Mouse (Mus musculus) liver, embryonic 14.5 days (tissue): ENCODE data around the gene Exosc1. TPM values are rescaled to one million over a fixed set of nuclear protein-coding genes. Genes with fewer than 3 reads are reported as not detected.
A peak's percentile ranks its signal among the peaks of the same experiment; 100 is the strongest.

Source experiments
- ATAC-seq: fragments of 200-750 bp; cut with Nextera tagmentation; 2 replicates; pipeline ENCODE4 v1.8.0; 2017; ENCODE audit warnings: moderate number of reproducible peaks, mild to moderate bottlenecking, moderate library complexity; ENCODE audit not compliant: insufficient read depth
- DNase-seq, 3 experiments: peaks; one replicate each; pipeline ENCODE4 v3.0.0-alpha.2; 2012 to 2013; ENCODE audit warnings: low read depth in 3 of 3, low spot score in 3 of 3
- H3K27ac ChIP-seq: fragments of 300-500 bp; sonication (generic); 2 replicates; pipeline ENCODE4 v1.5.1; 2014; ENCODE audit warnings: moderate library complexity, mild to moderate bottlenecking, control low read depth, inconsistent platforms
- H3K27me3 ChIP-seq: fragments of 300-500 bp; sonication (generic); 2 replicates; pipeline ENCODE4 v1.6.1; 2014; ENCODE audit warnings: mild to moderate bottlenecking, low read length, moderate library complexity; ENCODE audit not compliant: control insufficient read depth, insufficient read depth
- H3K36me3 ChIP-seq: fragments of 300-500 bp; sonication (generic); replicated peaks from 2 replicates; pipeline ENCODE4 v1.6.1; 2014; ENCODE audit warnings: low read depth; ENCODE audit not compliant: control insufficient read depth, insufficient read depth
- H3K4me1 ChIP-seq, 2 experiments: fragments of 200-500 bp in 1 of 2; fragments of 300-500 bp in 1 of 2; sonication (generic) in 1 of 2; replicated peaks; 2 replicates each; pipeline ENCODE4 v1.6.1; 2012 to 2014; ENCODE audit warnings: antibody characterized with exemption in 1 of 2, inconsistent platforms in 1 of 2, low read length in 1 of 2; ENCODE audit not compliant: control insufficient read depth in 2 of 2, insufficient read depth in 2 of 2
- H3K4me2 ChIP-seq: fragments of 300-500 bp; sonication (generic); 2 replicates; pipeline ENCODE4 v1.6.1; 2014; ENCODE audit warnings: low read depth, mild to moderate bottlenecking, control low read depth, moderate library complexity
- H3K4me3 ChIP-seq, 2 experiments: fragments of 200-500 bp in 1 of 2; fragments of 300-500 bp in 1 of 2; sonication (generic) in 1 of 2; 2 replicates each; pipeline ENCODE4 v1.5.1; 2012 to 2014; ENCODE audit warnings: low read depth in 2 of 2, low read length in 2 of 2, mild to moderate bottlenecking in 2 of 2, control low read depth in 1 of 2, inconsistent platforms in 1 of 2, moderate library complexity in 1 of 2; ENCODE audit not compliant: insufficient read depth in 1 of 2
- H3K9ac ChIP-seq: fragments of 300-500 bp; sonication (generic); replicated peaks from 2 replicates; pipeline ENCODE4 v1.6.1; 2014; ENCODE audit warnings: mild to moderate bottlenecking, control low read depth, moderate library complexity
- H3K9me3 ChIP-seq: fragments of 300-500 bp; sonication (generic); 2 replicates; pipeline ENCODE4 v1.6.1; 2016; ENCODE audit warnings: low read length, mixed read lengths; ENCODE audit not compliant: control insufficient read depth
- CTCF ChIP-seq: IDR thresholded peaks from 2 replicates; pipeline ENCODE4 v1.5.1; 2016; ENCODE audit warnings: antibody characterized with exemption, low read depth, control low read depth
- EP300 ChIP-seq: IDR thresholded peaks from 2 replicates; pipeline ENCODE4 v1.6.1; 2016; ENCODE audit warnings: antibody characterized with exemption, low read depth
- WGBS: fragments of 180-500 bp; shearing (Covaris S2); extraction: QIAGEN DNeasy Blood & Tissue Kit; methylation state at CpG from one replicate; pipeline ENCODE4 v1.1.7; 2014; ENCODE audit not compliant: insufficient replicate concordance; 5-methylcytosine and 5-hydroxymethylcytosine counted together
- polyA plus RNA-seq, 2 experiments: library from polyadenylated mRNA; depleted of rRNA in 1 of 2; stranded (reverse) in 1 of 2; unstranded in 1 of 2; fragments of >200 nt; fragmentation: Nextera tagmentation in 1 of 2; extraction: Ambion mirVana in 1 of 2; gene quantifications; 2 replicates each; pipeline versions ENCODE4 v1.2.1 to v1.2.3; 2012 to 2014

Exosc1 gene
- polyA plus RNA-seq, 2 experiments, result 20.4 to 38.8 TPM

DNA sequence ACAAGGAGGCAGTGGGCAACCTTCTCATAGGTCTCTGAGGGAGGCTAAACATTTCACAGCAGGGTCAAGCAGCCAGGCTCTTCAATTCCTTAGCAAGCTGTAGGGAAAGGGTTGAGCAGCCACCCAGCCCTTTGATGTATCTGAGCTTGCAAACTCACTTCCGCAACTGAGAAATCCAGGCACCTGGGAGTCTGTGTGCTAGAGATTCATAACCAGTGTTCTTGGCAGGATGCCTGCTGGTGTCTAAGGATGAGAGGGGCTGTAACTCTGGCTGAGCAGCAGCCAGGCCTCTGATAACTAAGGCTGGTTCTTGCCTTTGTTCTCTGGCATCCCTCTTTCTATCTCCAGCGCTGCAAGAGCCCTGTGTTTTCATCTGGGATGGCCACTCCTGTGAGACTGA, 31.5 kb downstream of the Exosc1 start:
- Histone ChIP-seq H3K36me3 (no peaks in the 10 kb centered on the region), H3K9me3 (no peaks in the 10 kb centered on the region), H3K27ac (no peak overlapping the region), H3K9ac (no peak overlapping the region), H3K4me2 (no peak overlapping the region), H3K4me1 (peaks cover 14 to 29% of the 10 kb centered on the region in 2 experiments), H3K27me3 (no peaks in the 10 kb centered on the region), H3K4me3 (no peak overlapping the region)
- 50% methylated on average over 2 of the region's 2 CpGs for WGBS
- no peak for DNase-seq
- no peak for TF ChIP-seq EP300
- no peak for TF ChIP-seq CTCF
- no peak for ATAC-seq

DNA sequence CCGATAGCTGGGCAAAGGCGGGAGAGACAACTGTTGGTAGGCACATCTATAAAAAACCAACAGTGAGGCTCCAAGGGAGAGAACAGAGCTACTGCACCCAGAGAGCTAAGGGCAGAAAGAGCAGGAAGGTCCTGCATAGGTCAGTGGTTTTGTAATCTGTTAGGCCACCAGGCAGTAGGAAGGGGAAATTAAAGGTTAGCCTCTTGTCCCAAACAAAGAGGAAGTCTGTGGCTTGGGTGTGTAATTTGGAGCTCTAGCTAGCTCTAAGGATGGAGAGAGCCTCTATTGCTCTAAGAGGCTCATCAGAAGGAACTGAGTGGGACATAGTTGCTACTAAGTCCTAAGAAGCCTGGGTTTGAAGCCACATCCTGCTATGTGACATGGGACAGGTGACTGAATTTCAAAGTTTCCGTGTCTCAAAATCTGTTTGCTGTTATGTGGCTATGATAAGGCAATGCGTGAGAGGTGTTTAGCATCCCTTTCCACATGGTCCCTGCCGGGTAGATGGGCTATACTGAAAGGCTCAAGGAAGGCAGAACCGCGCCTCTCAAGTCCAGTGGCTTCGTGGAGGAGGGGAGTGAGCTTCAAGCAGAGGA, 32.6 kb downstream of the Exosc1 start:
- Histone ChIP-seq H3K27me3 (no peaks in the 10 kb centered on the region), H3K27ac (no peak overlapping the region), H3K4me2 (no peak overlapping the region), H3K9me3 (no peaks in the 10 kb centered on the region), H3K4me3 (no peak overlapping the region), H3K4me1 (peaks cover 6 to 18% of the 10 kb centered on the region in 2 experiments), H3K36me3 (no peaks in the 10 kb centered on the region), H3K9ac (no peak overlapping the region)
- 23% methylated on average over 8 of the region's 8 CpGs for WGBS
- ATAC-seq (no peak), DNase-seq (no peak)
- no peak for TF ChIP-seq EP300
- no peak for TF ChIP-seq CTCF

DNA sequence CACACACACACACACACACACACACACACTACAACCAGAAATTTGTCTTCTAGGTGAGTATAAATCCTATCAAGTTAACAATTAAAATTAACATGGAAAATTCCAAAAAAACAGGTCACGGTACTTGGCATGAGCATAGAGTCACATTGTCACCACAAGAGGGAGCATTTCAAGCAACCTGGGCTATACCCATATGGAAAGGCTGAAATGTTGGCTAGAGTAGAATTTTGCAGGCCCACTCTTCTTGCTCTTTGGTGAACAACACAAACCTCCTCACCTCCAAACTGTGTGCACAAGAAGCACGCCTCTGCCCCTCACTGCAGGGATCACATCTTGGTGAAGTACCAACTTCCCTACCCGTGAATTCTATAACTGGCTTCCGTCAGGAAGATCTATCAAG, 34.4 kb downstream of the Exosc1 start:
- Histone ChIP-seq H3K36me3 (no peaks in the 10 kb centered on the region), H3K4me1 (peaks cover 5 to 23% of the 10 kb centered on the region in 2 experiments), H3K9me3 (no peaks in the 10 kb centered on the region), H3K27me3 (no peaks in the 10 kb centered on the region), H3K27ac (no peak overlapping the region), H3K4me2 (no peak overlapping the region), H3K4me3 (no peak overlapping the region), H3K9ac (no peak overlapping the region)
- WGBS, result 42% methylated on average over 4 of the region's 4 CpGs
- DNase-seq (peak in 1 of 3 experiments; percentile 49), ATAC-seq (no peak)
- peak; percentile 80 for TF ChIP-seq CTCF
- no peak for TF ChIP-seq EP300

DNA sequence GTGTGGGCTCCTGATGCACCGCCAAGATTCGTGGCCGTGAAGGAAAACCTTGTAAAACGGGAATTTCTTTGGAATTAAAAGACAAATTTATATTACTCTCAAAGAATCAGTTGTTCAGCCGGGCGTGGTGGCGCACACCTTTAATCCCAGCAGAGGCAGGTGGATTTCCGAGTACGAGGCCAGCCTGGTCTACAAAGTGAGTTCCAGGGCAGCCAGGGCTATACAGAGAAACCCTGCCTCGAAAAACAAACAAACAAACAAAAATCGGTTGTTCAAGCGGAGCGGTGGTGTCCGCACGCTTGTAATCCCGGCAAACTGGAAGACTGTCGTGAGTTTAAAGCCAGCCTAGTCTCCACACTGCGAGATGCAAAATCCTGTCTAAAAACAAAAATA, 36.9 kb downstream of the Exosc1 start:
- Histone ChIP-seq H3K27me3 (no peaks in the 10 kb centered on the region), H3K4me2 (peak overlapping the region; percentile 80), H3K36me3 (peaks cover 2% of the 10 kb centered on the region), H3K9me3 (no peaks in the 10 kb centered on the region), H3K27ac (no peak overlapping the region), H3K4me1 (peaks cover 5 to 19% of the 10 kb centered on the region in 2 experiments; a peak in 3 of 4 replicates), H3K9ac (peak overlapping the region; percentile 63), H3K4me3 (peak overlapping the region; percentile 83 to 92)
- no peak for TF ChIP-seq EP300
- no peak for TF ChIP-seq CTCF
- WGBS, result 22% methylated on average over 18 of the region's 18 CpGs
- no peak; the same call in 1 of the 2 replicates for ATAC-seq
- DNase-seq, result no peak

- peak; percentile 86 to 91 (median 88) for DNase-seq
- Histone ChIP-seq H3K4me3 (peak within 1 kb of the TSS; percentile 83 to 92), H3K9ac (peak within 1 kb of the TSS; percentile 63), H3K36me3 (peaks cover 2% of the 10 kb centered on the region), H3K9me3 (no peaks in the 10 kb centered on the region), H3K27me3 (no peaks in the 10 kb centered on the region), H3K4me2 (peak within 1 kb of the TSS; percentile 80), H3K4me1 (peaks cover 5 to 17% of the 10 kb centered on the region in 2 experiments; a peak in 3 of 4 replicates), H3K27ac (peak within 1 kb of the TSS; percentile 53)
- under 1% methylated on average over 46 of the region's 46 CpGs for WGBS
- TF ChIP-seq EP300 (peak; percentile 5; the same call in 1 of the 2 replicates), CTCF (no peak)
- peak; percentile 85 for ATAC-seq
Measured at GRCm38 (mm10) chr19:41895460-41896318, 37.5 kb downstream of the Exosc1 start, which contains the start of gene Rrp12. TSS of gene Rrp12 (minus strand) at chr19:41896173.
